Mouse (Mus musculus) mesoderm, embryonic 11.5 days (tissue): Measurements from ENCODE around the gene Polr2g.

ENCODE experiments used
- DNase-seq: peaks from one replicate; pipeline ENCODE4 v3.0.0-alpha.2; 2012; ENCODE audit warnings: low read depth, low spot score

Gene Polr2g

DNA sequence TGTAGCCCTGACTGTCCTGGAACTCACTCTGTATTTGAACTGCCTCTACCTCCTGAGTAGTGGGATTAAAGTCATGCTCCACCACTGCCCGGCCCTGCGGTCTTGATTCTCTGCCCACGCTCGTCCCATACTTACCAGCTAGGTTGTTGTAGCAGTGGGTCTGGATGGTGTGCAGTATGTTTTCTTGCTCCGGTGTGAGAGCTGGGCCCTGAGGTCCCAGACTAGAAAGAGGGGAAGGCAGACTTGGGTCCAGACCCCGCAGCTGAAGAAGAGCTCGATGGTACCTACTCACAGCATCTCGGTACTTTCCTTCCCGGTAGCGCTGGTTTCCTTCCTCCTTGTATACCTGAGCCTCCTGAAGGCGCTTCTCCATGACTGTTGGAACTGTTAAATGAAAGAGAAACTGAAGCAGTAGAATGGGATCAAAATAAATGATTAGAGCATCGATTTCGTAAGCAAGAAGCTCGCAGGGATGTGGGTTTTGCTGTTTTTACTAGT lies 20.0 kb upstream of the Polr2g start:
- no peak for DNase-seq

GRCm38 (mm10) chr19:8817001-8817400 lies 18.6 kb upstream of the Polr2g start:
- no peak for DNase-seq

GRCm38 (mm10) chr19:8815812-8816211 lies 17.4 kb upstream of the Polr2g start:
- DNase-seq = no peak

DNA sequence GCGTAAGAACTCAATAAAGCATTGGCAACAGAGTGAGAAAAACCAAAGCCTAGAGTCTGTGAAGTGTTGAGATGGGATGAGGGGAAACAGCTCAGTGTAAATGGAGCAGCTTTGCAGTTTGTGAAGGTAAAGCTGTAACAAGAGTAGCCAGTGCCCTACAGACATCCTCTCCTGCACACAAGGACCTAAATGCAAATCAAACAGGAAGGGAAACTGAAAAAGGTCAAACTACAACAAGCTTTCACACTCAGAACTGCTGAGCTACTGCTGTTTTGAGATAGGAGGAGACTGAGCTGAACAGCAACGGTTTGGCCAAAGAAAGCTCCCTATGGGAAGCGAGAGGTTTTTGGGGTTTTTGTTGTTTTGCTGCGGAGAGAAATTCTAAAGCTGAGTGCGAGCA lies 8.4 kb upstream of the Polr2g start:
- DNase-seq = no peak

DNA sequence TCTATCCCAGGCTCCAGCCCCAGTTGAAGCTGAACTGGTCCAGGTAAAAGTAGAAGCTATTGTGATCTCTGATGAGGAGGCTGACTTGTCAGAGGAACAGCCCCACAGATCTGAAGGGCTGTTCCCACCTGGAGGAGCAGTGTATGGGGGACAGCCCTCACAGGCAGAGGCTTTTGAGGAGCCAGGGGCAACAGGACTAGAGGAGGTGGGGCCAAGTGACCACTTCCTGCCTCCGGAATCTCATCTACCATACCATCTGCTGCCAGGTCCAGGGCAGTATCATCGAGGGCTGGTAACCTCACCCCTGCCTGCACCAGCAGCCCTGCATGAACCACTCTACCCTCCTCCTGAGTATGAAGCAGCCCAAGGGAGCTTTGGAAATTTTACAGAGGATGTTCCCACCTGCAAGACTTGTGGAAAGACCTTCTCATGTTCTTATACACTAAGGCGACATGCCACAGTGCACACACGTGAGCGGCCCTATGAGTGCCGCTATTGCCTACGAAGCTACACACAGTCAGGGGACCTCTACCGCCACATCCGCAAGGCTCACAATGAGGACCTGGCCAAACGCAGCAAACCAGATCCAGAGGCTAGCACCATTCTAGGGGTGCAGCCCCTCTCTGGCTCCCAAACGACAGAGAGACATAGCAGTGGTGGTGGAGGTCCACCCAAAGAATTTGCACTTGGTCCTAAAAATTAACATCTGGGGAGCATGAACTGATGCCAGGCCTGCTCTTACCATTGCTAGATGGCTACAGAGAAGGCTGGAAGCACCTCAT lies 5.7 kb upstream of the Polr2g start:
- no peak for DNase-seq

DNA sequence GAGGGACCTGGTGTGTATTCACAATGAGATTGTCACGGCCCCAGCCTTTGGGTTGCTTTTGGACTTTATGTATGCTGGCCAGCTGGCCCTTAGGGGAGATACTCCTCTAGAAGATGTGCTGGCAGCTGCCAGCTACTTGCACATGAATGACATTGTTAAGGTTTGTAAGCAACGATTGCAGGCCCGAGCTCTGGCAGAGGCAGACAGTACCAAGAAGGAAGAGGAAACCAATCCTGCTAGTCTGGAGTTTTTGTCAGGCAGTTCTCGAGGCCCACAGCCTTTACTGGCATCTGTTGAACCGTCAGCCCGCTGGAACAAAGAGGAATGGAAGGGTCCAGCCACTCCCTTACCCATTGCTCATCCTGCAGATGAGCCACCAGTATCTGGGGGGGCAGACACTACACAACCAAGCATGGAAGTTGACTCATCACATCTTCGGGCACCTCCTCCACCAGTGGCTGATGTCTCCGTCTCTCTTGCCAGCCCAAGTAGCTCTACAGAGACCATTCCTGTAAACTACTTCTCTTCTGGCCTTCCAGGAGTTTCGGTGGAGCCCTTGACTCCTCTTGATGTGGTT lies 4.9 kb upstream of the Polr2g start:
- DNase-seq = no peak

DNA sequence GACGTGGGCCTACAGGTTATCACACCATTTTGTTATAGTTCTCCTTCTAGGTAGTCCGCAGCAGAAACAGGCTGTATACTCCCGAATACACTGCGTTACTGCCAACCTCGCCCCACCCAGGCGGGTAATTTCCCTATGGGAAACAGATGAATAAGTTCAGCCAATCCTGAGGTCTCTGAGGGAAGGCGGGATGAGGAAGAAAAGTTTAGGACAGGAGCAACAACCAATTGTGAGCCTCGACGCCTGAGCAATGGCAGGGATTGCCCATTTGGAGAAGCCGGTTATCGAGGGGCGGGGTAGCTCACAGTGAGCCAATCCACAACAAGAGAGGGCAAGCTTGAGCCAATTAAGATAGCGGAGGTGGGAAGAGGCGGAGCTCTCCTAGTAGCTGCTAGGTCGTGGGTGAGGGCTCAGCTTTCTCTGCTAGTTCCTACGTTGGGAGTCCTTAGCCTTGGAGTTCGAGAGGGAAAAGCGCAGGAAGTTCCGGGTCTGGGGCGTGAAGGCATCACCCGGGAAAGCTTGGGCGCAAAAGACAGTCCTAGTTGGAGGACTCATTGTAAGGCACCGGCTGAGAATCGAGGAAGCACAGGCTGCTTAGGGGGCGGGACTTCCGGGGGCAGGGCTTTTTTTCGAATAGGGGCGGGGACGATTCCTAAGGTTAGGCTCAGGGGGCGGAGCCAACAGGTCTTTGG lies 3.9 kb upstream of the Polr2g start, which contains the start of gene Zbtb3:
Gene Zbtb3 (plus strand): TSS at position 426 of the 692 bp plus-strand sequence.
- DNase-seq = peak; percentile 97

- DNase-seq = no peak
Observed at GRCm38 (mm10) chr19:8798947-8799315, 554 bp upstream of the Polr2g start.

DNA sequence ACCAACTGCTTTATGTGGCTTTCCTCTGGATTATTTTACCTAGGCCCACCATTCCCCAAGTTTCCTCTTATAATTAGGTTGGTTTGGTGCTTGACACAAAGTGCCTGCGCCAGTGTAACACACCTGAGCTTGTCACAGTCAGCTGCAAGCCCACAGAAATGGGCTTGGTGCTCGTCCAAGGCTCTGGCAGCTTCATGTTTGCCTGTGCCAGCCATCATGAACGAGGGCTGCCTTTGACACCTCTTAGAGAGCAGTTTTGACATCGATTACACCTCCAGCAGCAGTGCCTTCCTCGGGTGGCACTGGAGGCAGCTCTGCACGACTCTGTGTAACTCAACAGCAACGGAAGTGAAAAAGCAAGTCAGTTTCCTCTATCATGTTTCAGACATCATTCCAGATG lies 8.2 kb downstream of the Polr2g start:
- DNase-seq = no peak

DNA sequence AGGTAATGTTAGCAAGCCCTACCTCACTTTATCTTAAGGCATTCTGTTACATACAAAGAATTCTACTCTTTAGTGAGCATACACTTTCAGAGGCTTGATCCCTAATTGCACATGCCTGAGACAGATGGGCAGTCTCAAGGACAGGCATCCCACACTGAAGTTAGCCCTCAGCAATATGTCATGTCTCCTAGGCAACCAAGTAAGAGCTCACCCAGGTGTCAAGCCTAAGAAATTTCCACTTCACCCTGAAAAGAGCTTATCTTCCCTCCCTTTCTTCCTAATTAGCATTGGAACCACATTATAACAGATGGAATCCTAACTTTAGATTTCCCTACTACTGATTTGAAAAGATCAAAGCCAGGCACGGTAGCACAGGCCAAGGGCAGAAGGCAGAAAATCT lies 9.2 kb downstream of the Polr2g start:
- DNase-seq = no peak

DNA sequence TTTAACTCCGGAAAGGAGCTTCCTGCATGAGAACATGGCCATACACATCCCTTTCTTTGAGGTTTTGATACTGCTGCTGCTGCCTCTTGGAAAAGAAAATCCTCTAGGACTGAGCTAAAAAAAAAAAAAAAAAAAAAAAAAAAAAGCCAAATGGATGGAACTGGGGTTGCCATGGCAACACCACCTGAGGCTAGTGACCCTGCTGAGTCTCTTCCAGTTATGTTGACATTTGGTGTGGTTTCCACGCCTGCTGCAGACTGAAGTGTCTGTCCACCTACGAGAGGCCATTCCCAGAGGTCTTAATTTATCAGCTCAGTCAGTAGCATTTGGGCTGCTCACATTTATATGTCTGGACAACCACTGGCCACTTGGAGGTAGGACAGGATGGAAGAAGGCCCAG lies 9.9 kb downstream of the Polr2g start:
- DNase-seq = peak; percentile 66

GRCm38 (mm10) chr19:8786008-8786781 lies 12.2 kb downstream of the Polr2g start, which contains the start of gene Taf6l:
Taf6l (minus strand) TSS chr19:8786417.
- peak; percentile 95 for DNase-seq

DNA sequence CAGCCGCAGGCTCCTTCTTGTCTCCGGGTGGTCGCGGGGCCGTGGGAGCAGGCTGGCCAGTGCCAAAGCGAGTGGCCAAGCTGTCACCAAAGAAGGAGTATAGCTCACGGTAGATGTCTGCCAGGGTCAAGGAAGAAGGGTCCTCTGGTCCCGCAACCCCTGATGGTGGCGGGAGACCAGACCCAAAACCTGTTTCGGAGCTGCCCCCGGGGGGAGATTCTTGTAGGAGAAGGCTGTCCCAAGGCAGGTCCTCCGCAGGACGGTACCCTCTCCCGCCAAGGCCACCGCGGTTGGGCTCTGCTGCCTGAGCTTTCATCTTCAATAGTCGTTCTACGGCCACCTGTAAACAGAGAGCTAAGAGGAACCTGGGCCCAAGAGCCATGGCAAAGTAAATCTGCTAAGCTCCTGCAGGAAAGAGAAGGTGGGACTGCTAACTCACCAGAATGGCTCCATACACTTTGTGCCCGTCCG lies 23.4 kb downstream of the Polr2g start:
- no peak for DNase-seq

- peak; percentile 95 for DNase-seq
Observed at GRCm38 (mm10) chr19:8774086-8774835, 24.1 kb downstream of the Polr2g start, which contains the start of gene Tmem179b. Tmem179b (minus strand) TSS chr19:8774467.

DNA sequence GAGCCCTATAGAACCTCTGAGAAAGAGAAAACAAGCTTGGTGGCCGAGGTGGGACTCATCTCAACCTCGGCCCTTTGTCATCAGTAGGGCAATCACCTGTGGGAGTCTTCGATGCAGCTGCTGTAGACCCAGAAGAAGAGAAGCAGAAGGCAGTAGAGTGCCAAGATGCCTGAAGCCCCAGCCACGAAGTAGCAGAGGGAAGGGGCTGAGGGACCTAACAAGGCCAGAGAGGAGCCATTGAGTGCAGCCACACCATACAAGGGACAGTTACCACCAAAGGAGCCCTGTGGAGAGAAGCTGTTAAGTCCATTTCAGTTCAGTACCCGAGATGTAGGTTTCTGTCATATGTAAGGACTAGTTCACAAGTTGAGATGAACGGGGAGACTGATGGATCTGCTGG lies 25.0 kb downstream of the Polr2g start:
- no peak for DNase-seq

DNA sequence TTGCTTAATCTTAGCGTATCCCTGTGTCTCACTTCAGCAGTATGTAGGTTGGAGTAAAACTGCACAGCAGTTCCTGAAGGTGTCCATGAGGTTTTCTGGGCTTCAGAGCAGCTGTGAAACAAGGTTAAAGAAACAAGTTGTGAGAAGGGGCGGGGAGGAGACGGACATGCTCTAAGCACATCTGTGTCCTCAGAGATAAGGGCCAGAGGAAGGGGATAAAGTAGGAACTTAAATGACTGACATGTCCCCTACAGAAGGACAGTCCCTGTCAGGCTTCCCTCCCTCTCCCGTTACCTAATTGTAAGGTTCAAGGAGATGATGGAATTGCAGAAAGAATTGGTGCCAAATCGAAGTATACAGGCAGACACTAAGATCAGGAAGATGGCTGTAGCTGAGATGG lies 25.4 kb downstream of the Polr2g start:
- DNase-seq = no peak

DNA sequence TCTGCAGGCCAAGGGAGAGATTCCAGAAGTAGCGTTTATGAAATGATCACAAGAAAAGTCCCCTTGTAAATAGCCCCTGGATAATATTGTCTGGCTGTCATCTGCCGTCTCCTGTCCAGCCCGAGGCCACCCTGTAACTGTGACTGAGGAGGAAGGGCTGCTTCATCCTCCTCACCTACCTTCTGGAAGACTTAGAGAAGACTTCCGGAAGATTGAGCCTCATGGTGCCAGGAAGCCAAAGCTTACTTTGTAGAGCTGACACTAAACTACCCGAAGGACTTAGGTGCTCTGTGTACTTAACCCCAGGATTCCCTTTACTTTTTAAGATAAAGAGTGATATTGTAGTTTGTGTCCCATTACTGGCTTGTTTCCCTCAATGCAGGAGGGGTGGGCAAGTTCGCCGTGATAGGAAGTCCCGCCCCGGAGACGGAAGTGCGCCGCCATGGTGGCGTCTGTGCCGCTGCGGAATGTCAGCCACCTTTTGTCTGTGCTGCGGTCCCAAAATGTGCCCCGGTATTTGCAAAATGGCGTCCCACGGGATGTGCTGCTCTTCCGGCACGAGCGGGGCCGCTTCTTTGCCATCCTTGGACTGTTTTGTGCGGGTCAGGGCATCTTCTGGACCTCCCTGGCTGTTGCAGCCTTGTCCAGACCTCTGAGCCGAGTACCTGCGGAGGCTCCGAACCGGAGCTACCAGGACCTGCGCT lies 27.7 kb downstream of the Polr2g start, which contains the start of gene Tmem223:
Gene Tmem223 (plus strand): TSS at position 430 of the 704 bp plus-strand sequence.
- peak; percentile 77 for DNase-seq

- no peak for DNase-seq
Observed at GRCm38 (mm10) chr19:8765562-8765961, 32.8 kb downstream of the Polr2g start.

DNA sequence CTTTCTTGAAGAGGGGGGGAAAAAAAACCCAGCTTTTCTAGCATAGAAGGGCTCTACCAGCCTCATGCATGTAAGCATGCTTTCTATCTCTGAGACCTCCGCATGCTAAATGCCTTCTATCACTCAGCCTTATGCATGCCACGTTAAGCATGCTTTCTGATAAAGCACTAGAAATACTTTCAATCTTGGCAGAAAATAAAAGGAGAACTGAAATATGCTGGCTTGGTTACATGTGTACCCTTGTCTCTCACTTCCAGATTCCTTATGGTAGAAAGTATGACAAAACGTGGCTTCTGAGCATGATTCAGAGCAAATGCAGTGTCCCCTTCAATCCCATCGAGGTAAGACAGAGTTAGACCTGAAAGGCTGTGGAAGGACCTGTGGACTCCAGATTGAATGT lies 35.1 kb downstream of the Polr2g start:
- DNase-seq = no peak

DNA sequence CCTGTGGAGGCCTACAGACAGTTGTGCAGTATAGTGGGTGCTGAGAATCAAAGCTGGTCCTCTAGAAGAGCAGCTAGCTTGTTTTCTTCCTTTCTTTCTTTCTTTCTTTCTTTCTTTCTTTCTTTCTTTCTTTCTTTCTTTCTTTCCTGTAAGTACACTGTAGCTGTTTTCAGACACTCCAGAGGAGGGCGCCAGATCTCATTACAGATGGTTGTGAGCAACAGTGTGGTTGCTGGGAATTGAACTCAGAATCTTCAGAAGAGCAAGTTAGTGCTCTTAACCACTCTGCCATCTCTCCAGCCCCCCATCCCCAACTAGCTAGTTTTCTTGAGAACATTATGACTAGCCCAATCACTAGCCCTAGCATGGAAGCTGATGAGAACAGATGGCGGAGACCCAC lies 37.6 kb downstream of the Polr2g start:
- no peak for DNase-seq
